Mouse (Mus musculus) left cerebral cortex, adult 2 months (tissue): ENCODE measurements at regions not wholly inside any gene's neighbourhood (a gene's known extent, or its start where the extent isn't known, plus 50 kb on each side); places are given as distances from the start of the nearest gene placed in this dataset.

Experiments
- DNase-seq, 2 experiments: peaks; one replicate each; pipeline ENCODE4 v3.0.0; 2021 to 2022; ENCODE audit warnings: low spot score in 2 of 2, mixed read lengths in 1 of 2; ENCODE audit errors: extremely low spot score in 1 of 2
- H3K27ac ChIP-seq: fragments of 200-600 bp; 2 replicates; pipeline ENCODE4 v1.8.1; 2022
- H3K4me3 ChIP-seq: fragments of 200-600 bp; 2 replicates; pipeline ENCODE4 v1.8.1; 2022
- CTCF ChIP-seq: fragments of 200-600 bp; IDR thresholded peaks from 2 replicates; pipeline ENCODE4 v1.8.1; 2022; ENCODE audit warnings: antibody characterized with exemption, mild to moderate bottlenecking, moderate library complexity
- intact Hi-C: fragments of 180-260 bp; cut with DNase I; formaldehyde crosslinking; loops from one replicate; pipeline ENCODE4 v1.15.1; 2025

GRCm38 (mm10) chr3:149705322-149705721 is 715.0 kb upstream of the Adgrl2 start:
- no peak overlapping the region for H3K27ac ChIP-seq
- intact Hi-C loops: loop anchor here (10.0 kb wide), 1 partner anchor 241 kb away; no protein-coding TSS in a partner anchor
- peak in 1 of 2 experiments; percentile 18 for DNase-seq
- TF ChIP-seq CTCF: no peak
- H3K4me3 ChIP-seq: peak overlapping the region; percentile 46

DNA sequence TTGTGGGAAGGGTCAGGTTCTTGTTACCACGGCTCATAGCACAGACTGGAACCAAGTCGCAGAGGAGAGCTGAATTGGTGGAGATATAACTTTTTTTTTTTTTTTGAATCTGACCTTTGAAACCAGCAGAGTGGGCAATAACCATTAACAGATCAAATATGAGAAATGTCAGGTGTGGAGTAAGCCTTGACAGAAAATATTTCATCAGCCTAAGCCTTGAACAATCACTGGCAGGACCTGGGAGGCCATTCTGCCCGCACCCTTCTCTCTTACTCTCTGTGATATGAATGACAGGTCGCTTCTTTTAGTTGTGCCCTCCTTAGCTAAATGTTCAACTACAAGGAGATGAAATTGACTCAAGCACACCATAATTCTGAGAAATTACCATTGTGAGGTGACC is 714.1 kb upstream of the Adgrl2 start:
- no peak for TF ChIP-seq CTCF
- no peak for DNase-seq
- no peak overlapping the region for H3K4me3 ChIP-seq
- intact Hi-C loops: loop anchor here (10.0 kb wide), 1 partner anchor 240 kb away; no protein-coding TSS in a partner anchor
- H3K27ac ChIP-seq: no peak overlapping the region

- TF ChIP-seq CTCF: no peak
Measured at GRCm38 (mm10) chr3:149683561-149683960, 693.2 kb upstream of the Adgrl2 start.

DNA sequence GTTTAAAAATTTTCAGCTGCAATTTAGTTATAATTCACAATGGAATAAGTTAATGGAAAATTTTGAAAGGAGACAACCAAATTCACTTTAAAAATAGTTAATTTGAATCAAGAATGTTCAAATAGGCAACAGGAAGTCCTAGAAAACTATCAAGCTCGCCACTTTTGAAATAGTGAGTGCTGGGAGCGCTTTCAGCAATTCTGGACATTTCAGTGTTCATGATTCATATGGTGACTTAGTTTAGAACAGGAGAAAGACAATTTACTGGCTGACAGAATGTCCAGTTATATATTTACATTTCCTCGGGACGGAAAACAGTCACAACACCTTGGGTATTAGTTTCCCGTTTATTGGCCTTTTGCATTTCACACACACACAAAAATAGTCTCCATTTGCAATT is 691.9 kb upstream of the Adgrl2 start:
- DNase-seq: no peak
- TF ChIP-seq CTCF: no peak
- no peak overlapping the region for H3K27ac ChIP-seq
- intact Hi-C loops: no loop called here
- no peak overlapping the region for H3K4me3 ChIP-seq

More at GRCm38 (mm10) chr3:149683561-149683960, 693.2 kb upstream of the Adgrl2 start:
- DNase-seq: no peak
- Histone ChIP-seq H3K4me3 (no peak overlapping the region), H3K27ac (no peak overlapping the region)
- intact Hi-C loops: no loop called here

- TF ChIP-seq CTCF: no peak
- Histone ChIP-seq H3K4me3 (no peak overlapping the region), H3K27ac (no peak overlapping the region)
- DNase-seq: no peak
- intact Hi-C loops: no loop called here
Measured at GRCm38 (mm10) chr3:149673926-149674325, 683.6 kb upstream of the Adgrl2 start.

- no peak overlapping the region for H3K27ac ChIP-seq
- no peak overlapping the region for H3K4me3 ChIP-seq
- TF ChIP-seq CTCF: no peak
- intact Hi-C loops: no loop called here
- DNase-seq: no peak
Measured at GRCm38 (mm10) chr3:149664624-149665023, 674.3 kb upstream of the Adgrl2 start.

- Histone ChIP-seq H3K4me3 (no peak overlapping the region), H3K27ac (no peak overlapping the region)
- no peak for DNase-seq
- intact Hi-C loops: no loop called here
- TF ChIP-seq CTCF: no peak
Measured at GRCm38 (mm10) chr3:149638324-149638723, 648.0 kb upstream of the Adgrl2 start.

DNA sequence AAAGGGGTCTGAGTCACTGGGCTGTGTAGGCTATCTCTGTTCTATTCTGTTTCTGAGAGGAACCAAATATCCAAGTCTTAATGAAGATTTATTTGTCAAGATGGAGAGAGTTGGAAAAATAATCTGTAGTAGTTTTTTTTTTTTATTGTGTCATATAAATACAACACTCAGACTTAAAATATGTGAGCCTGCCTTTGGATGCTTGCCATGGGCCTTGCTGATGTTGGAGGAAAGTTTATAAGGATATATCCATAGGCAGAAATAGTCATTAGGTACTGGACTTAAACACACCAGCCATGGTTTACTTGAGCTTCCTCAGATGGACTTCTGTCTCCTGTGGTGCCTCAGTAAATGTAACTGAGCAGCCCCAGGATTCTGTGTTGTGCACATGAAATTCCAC is 635.8 kb upstream of the Adgrl2 start:
- Histone ChIP-seq H3K4me3 (no peak overlapping the region), H3K27ac (no peak overlapping the region)
- TF ChIP-seq CTCF: no peak
- no peak for DNase-seq
- intact Hi-C loops: no loop called here

DNA sequence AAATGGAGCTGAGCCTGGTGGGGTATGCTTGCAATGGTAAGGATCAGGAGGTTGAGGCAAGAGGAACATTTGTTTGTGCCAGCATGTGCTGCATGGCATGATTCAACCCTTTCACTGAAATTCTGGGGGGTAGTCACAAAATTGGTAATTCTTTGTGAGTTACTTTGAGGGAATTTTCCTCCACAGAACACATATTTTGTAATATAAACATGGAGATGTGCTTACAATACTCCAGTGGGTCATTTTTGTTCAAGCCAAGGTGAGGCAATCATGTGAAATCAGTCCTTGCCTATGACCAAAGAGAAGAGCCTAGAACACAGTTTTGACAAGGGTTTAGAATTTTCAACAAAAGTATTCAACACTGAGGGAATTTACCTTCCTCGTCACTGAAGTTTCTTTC is 635.1 kb upstream of the Adgrl2 start:
- intact Hi-C loops: no loop called here
- no peak for TF ChIP-seq CTCF
- H3K4me3 ChIP-seq: no peak overlapping the region
- H3K27ac ChIP-seq: no peak overlapping the region
- DNase-seq: no peak

GRCm38 (mm10) chr3:149625066-149625465 is 634.7 kb upstream of the Adgrl2 start:
- intact Hi-C loops: no loop called here
- H3K4me3 ChIP-seq: no peak overlapping the region
- no peak for TF ChIP-seq CTCF
- no peak overlapping the region for H3K27ac ChIP-seq
- no peak for DNase-seq

GRCm38 (mm10) chr3:149623851-149624532 is 633.6 kb upstream of the Adgrl2 start:
- intact Hi-C loops: no loop called here
- H3K27ac ChIP-seq: no peak overlapping the region
- H3K4me3 ChIP-seq: no peak overlapping the region
- TF ChIP-seq CTCF: no peak
- DNase-seq: no peak

- no peak overlapping the region for H3K27ac ChIP-seq
- intact Hi-C loops: no loop called here
- no peak for TF ChIP-seq CTCF
Measured at GRCm38 (mm10) chr3:149603865-149604264, 613.5 kb upstream of the Adgrl2 start.

DNA sequence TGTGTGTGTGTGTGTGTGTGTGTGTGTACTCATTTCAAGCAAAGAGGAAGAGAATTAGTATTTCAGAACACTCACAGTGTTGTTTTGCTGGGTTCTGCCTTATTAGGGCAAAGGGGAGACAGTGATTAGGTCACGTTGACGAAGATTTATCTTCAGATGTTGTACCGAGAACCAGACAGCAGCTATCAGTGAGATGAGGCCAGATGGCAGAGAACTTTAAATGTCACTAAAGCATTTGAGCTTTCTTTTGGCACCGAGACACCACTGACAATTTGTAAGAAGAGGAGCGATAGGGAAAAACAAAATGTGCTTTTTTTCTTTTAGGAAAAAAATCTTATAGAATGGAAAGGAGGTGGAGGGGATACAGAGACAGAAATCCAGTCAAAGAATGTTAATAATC is 610.9 kb upstream of the Adgrl2 start:
- Histone ChIP-seq H3K27ac (no peak overlapping the region), H3K4me3 (no peak overlapping the region)
- intact Hi-C loops: no loop called here
- TF ChIP-seq CTCF: no peak
- no peak for DNase-seq

More at GRCm38 (mm10) chr3:149603865-149604264, 613.5 kb upstream of the Adgrl2 start:
- DNase-seq: no peak
- H3K4me3 ChIP-seq: no peak overlapping the region
